Mouse (Mus musculus) hindbrain, embryonic 16.5 days (tissue): ENCODE results near the gene Tbc1d16. TPM values are rescaled to one million over a fixed set of nuclear protein-coding genes. Genes with fewer than 3 reads are reported as not detected.

Experiments
- ATAC-seq: fragments of 200-750 bp; cut with Nextera tagmentation; 2 replicates; pipeline ENCODE4 v1.8.0; 2017; ENCODE audit warnings: moderate TSS enrichment, moderate library complexity
- H3K27ac ChIP-seq: fragments of 300-500 bp; sonication (generic); 2 replicates; pipeline ENCODE4 v1.5.1; 2014; ENCODE audit warnings: low read depth, mild to moderate bottlenecking, control low read depth, low read length, moderate library complexity
- H3K27me3 ChIP-seq: fragments of 300-500 bp; sonication (generic); replicated peaks from 2 replicates; pipeline ENCODE4 v1.6.1; 2014; ENCODE audit warnings: low read length; ENCODE audit not compliant: control insufficient read depth, insufficient read depth
- H3K36me3 ChIP-seq: fragments of 300-500 bp; sonication (generic); 2 replicates; pipeline ENCODE4 v1.6.1; 2014; ENCODE audit warnings: mild to moderate bottlenecking, low read length, moderate library complexity, mixed read lengths; ENCODE audit not compliant: control insufficient read depth, insufficient read depth
- H3K4me1 ChIP-seq: fragments of 300-500 bp; sonication (generic); 2 replicates; pipeline ENCODE4 v1.6.1; 2014; ENCODE audit warnings: low read depth, low read length; ENCODE audit not compliant: control insufficient read depth, insufficient read depth
- H3K4me2 ChIP-seq: fragments of 300-500 bp; sonication (generic); 2 replicates; pipeline ENCODE4 v1.6.1; 2014; ENCODE audit warnings: mild to moderate bottlenecking, low read length, control low read depth, moderate library complexity
- H3K4me3 ChIP-seq: fragments of 300-500 bp; sonication (generic); 2 replicates; pipeline ENCODE4 v1.5.1; 2014; ENCODE audit warnings: mild to moderate bottlenecking, low read length, control low read depth, moderate library complexity
- H3K9ac ChIP-seq: fragments of 300-500 bp; sonication (generic); 2 replicates; pipeline ENCODE4 v1.6.1; 2014; ENCODE audit warnings: low read depth, mild to moderate bottlenecking, control low read depth, low read length, moderate library complexity
- H3K9me3 ChIP-seq: fragments of 300-500 bp; sonication (generic); 2 replicates; pipeline ENCODE4 v1.6.1; 2014; ENCODE audit warnings: mild to moderate bottlenecking, low read length, moderate library complexity; ENCODE audit not compliant: control insufficient read depth
- WGBS: fragments of 180-500 bp; shearing (Covaris S2); extraction: QIAGEN DNeasy Blood & Tissue Kit; methylation state at CpG from one replicate; pipeline ENCODE4 v1.1.7; 2014; 5-methylcytosine and 5-hydroxymethylcytosine counted together
- polyA plus RNA-seq: library from polyadenylated mRNA; unstranded; fragments of >200 nt; fragmentation: Nextera tagmentation; extraction: Ambion mirVana; gene quantifications from 2 replicates; pipeline ENCODE4 v1.2.1, GENCODE M21; 2015

Tbc1d16 gene
- polyA plus RNA-seq, 1 experiment from 2014 or later: 54.9 TPM

GRCm38 (mm10) chr11:119186989-119187799 is 41.1 kb downstream of the Tbc1d16 start:
- Histone ChIP-seq H3K4me1 (peaks cover 41% of the 10 kb centered on the region), H3K4me2 (no peak overlapping the region), H3K4me3 (no peak overlapping the region), H3K9ac (no peak overlapping the region), H3K36me3 (no peaks in the 10 kb centered on the region), H3K9me3 (no peaks in the 10 kb centered on the region), H3K27ac (no peak overlapping the region), H3K27me3 (no peaks in the 10 kb centered on the region)
- ATAC-seq: peak; percentile 48; the same call in 1 of the 2 replicates
- WGBS: 44% methylated on average over 25 of the region's 25 CpGs

- Histone ChIP-seq H3K36me3 (no peaks in the 10 kb centered on the region), H3K4me1 (peaks cover 47% of the 10 kb centered on the region), H3K27me3 (no peaks in the 10 kb centered on the region), H3K27ac (no peak overlapping the region), H3K4me2 (no peak overlapping the region), H3K9me3 (no peaks in the 10 kb centered on the region), H3K9ac (no peak overlapping the region), H3K4me3 (no peak overlapping the region)
- 83% methylated on average over 3 of the region's 3 CpGs for WGBS
- ATAC-seq: no peak
Measured at GRCm38 (mm10) chr11:119186381-119186780, 41.9 kb downstream of the Tbc1d16 start.

- Histone ChIP-seq H3K4me1 (peaks cover 38% of the 10 kb centered on the region), H3K27ac (no peak overlapping the region), H3K27me3 (no peaks in the 10 kb centered on the region), H3K4me2 (no peak overlapping the region), H3K36me3 (no peaks in the 10 kb centered on the region), H3K4me3 (no peak overlapping the region), H3K9me3 (no peaks in the 10 kb centered on the region), H3K9ac (no peak overlapping the region)
- 57% methylated on average over 15 of the region's 15 CpGs for WGBS
- ATAC-seq: no peak
Measured at GRCm38 (mm10) chr11:119183684-119184310, 44.5 kb downstream of the Tbc1d16 start.

- peaks cover 42% of the 10 kb centered on the region for H3K4me1 ChIP-seq
- no peak overlapping the region for H3K4me2 ChIP-seq
- ATAC-seq: no peak
- no peak overlapping the region for H3K4me3 ChIP-seq
- H3K27ac ChIP-seq: no peak overlapping the region
- whole genome bisulfite sequencing: 66% methylated on average over 12 of the region's 12 CpGs
- H3K27me3 ChIP-seq: no peaks in the 10 kb centered on the region
- no peaks in the 10 kb centered on the region for H3K9me3 ChIP-seq
- H3K9ac ChIP-seq: no peak overlapping the region
- no peaks in the 10 kb centered on the region for H3K36me3 ChIP-seq
Measured at GRCm38 (mm10) chr11:119181861-119182395, 46.4 kb downstream of the Tbc1d16 start.

- Histone ChIP-seq H3K27me3 (no peaks in the 10 kb centered on the region), H3K9ac (no peak overlapping the region), H3K36me3 (no peaks in the 10 kb centered on the region), H3K27ac (no peak overlapping the region), H3K4me1 (peaks cover 50% of the 10 kb centered on the region), H3K4me3 (no peak overlapping the region), H3K9me3 (no peaks in the 10 kb centered on the region), H3K4me2 (no peak overlapping the region)
- no peak for ATAC-seq
- 61% methylated on average over 14 of the region's 14 CpGs for WGBS
Measured at GRCm38 (mm10) chr11:119180824-119181582, 47.3 kb downstream of the Tbc1d16 start.

GRCm38 (mm10) chr11:119178317-119178716 is 50.0 kb downstream of the Tbc1d16 start:
- WGBS: 65% methylated on average over 8 of the region's 8 CpGs
- no peaks in the 10 kb centered on the region for H3K27me3 ChIP-seq
- no peak overlapping the region for H3K27ac ChIP-seq
- H3K9ac ChIP-seq: no peak overlapping the region
- no peaks in the 10 kb centered on the region for H3K36me3 ChIP-seq
- no peak overlapping the region for H3K4me2 ChIP-seq
- H3K4me3 ChIP-seq: no peak overlapping the region
- no peaks in the 10 kb centered on the region for H3K9me3 ChIP-seq
- no peak for ATAC-seq
- H3K4me1 ChIP-seq: peaks cover 42% of the 10 kb centered on the region

- Histone ChIP-seq H3K4me1 (peaks cover 32% of the 10 kb centered on the region), H3K4me2 (peak overlapping the region; percentile 37), H3K27me3 (no peaks in the 10 kb centered on the region), H3K4me3 (no peak overlapping the region), H3K36me3 (no peaks in the 10 kb centered on the region), H3K27ac (peak overlapping the region; percentile 66), H3K9me3 (no peaks in the 10 kb centered on the region), H3K9ac (peak overlapping the region; percentile 27)
- WGBS: 46% methylated on average over 27 of the region's 27 CpGs
- ATAC-seq: peak; percentile 37
Measured at GRCm38 (mm10) chr11:119176389-119177179, 51.7 kb downstream of the Tbc1d16 start.

GRCm38 (mm10) chr11:119171588-119171987 is 56.7 kb downstream of the Tbc1d16 start:
- H3K9ac ChIP-seq: no peak overlapping the region
- H3K4me1 ChIP-seq: peaks cover 6% of the 10 kb centered on the region
- no peaks in the 10 kb centered on the region for H3K36me3 ChIP-seq
- 90% methylated on average over 7 of the region's 7 CpGs for WGBS
- H3K4me2 ChIP-seq: no peak overlapping the region
- H3K27me3 ChIP-seq: no peaks in the 10 kb centered on the region
- ATAC-seq: no peak
- H3K27ac ChIP-seq: no peak overlapping the region
- no peaks in the 10 kb centered on the region for H3K9me3 ChIP-seq
- H3K4me3 ChIP-seq: no peak overlapping the region
